Mouse (Mus musculus): Measurements from ENCODE around the gene Pla2g4c. TPM values are rescaled to one million over a fixed set of nuclear protein-coding genes. Genes with fewer than 3 reads are reported as not detected.

The Pla2g4c gene
- polyA plus RNA-seq, 1 experiment from 2014 or later = 1.1 TPM

Other genes starting within 250 kb of the Pla2g4c start
- not detected in 2 replicates for gene Vmn1r85, start 229.5 kb upstream of the Pla2g4c start, polyA plus RNA-seq (2014; fragmentation: Nextera tagmentation; extraction: Ambion mirVana)
- gene Vmn1r86, start 204.7 kb upstream of the Pla2g4c start, polyA plus RNA-seq (2014; fragmentation: Nextera tagmentation; extraction: Ambion mirVana) = not detected in 2 replicates
- gene Vmn1r87, start 184.5 kb upstream of the Pla2g4c start, polyA plus RNA-seq (2014; fragmentation: Nextera tagmentation; extraction: Ambion mirVana) = not detected in 2 replicates
- gene Vmn1r88, start 165.1 kb upstream of the Pla2g4c start, polyA plus RNA-seq (2014; fragmentation: Nextera tagmentation; extraction: Ambion mirVana) = not detected in 2 replicates
- not detected in 2 replicates for gene Vmn1r89, start 111.6 kb upstream of the Pla2g4c start, polyA plus RNA-seq (2014; fragmentation: Nextera tagmentation; extraction: Ambion mirVana)
- 117 and 124 TPM in 2 replicates for gene Lig1, start 47.4 kb upstream of the Pla2g4c start, polyA plus RNA-seq (2014; fragmentation: Nextera tagmentation; extraction: Ambion mirVana)
- 5.7 and 11.6 TPM in 2 replicates for gene Zswim9, start 45.9 kb upstream of the Pla2g4c start, polyA plus RNA-seq (2014; fragmentation: Nextera tagmentation; extraction: Ambion mirVana)
- gene Cabp5, start 73.5 kb downstream of the Pla2g4c start, polyA plus RNA-seq (2014; fragmentation: Nextera tagmentation; extraction: Ambion mirVana) = 0.17 TPM in 1 of 2 replicates, not detected in the other
- not detected in 2 replicates for gene Bsph1, start 126.2 kb downstream of the Pla2g4c start, polyA plus RNA-seq (2014; fragmentation: Nextera tagmentation; extraction: Ambion mirVana)
- gene Bsph2, start 246.4 kb downstream of the Pla2g4c start, polyA plus RNA-seq (2014; fragmentation: Nextera tagmentation; extraction: Ambion mirVana) = not detected in 2 replicates